Mouse (Mus musculus) heart, postnatal 36 days (tissue): ENCODE measurements around the gene Cdk14. TPM values are rescaled to one million over a fixed set of nuclear protein-coding genes. Genes with fewer than 3 reads are reported as not detected.

Source experiments
- DNase-seq, 2 experiments: peaks; one replicate each; pipeline ENCODE4 v3.0.0; 2021 to 2022
- intact Hi-C: fragments of 180-260 bp; cut with DNase I; formaldehyde crosslinking; loops from one replicate; pipeline ENCODE4 v1.15.1; 2025
- total RNA-seq, 2 experiments: library from RNA; stranded (reverse); gene quantifications; 2 replicates each; pipeline ENCODE4 v1.2.3; 2021

Cdk14 gene
- total RNA-seq, 2 experiments from 2014 or later = 8.6 to 10.6 TPM

DNA sequence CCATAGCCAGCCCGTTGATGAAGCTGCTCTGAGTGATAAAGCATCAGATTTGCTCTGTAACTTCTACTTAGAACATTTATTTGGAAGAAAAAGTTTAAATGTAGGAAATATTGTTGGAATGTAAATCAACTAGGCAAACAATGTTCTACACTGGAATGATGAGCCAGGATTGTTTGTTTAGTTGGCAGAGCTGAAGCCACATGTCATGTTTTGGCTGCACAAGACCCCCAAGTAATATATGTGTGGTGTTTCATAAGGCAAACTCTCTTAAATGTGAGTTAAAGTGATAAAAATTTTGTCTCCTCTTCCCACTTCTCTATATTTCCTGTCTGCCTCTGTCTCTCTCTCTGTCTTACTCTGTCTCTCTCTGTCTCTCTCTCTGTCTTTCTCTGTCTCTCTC lies 291.3 kb downstream of the Cdk14 start:
- DNase-seq = no peak
- intact Hi-C loops = no loop called here

DNA sequence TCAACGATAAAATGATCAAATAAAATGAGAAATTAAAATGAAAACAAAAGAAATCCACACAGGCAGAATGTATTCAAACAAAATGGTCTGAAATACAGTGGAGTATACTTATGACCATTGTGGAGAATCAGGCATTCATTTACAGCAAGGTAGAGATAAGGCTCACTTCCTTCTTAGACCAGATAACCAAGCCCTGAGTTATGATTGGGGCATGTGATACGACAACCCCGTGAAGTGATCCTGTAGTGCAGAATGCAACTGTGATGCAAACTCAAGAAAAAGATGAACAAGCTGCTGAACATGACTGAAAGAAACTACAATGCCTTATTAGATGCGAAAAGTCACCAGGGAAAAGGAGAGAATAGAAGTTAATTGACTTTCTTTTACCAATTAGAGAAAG lies 295.5 kb downstream of the Cdk14 start:
- intact Hi-C loops = no loop called here

DNA sequence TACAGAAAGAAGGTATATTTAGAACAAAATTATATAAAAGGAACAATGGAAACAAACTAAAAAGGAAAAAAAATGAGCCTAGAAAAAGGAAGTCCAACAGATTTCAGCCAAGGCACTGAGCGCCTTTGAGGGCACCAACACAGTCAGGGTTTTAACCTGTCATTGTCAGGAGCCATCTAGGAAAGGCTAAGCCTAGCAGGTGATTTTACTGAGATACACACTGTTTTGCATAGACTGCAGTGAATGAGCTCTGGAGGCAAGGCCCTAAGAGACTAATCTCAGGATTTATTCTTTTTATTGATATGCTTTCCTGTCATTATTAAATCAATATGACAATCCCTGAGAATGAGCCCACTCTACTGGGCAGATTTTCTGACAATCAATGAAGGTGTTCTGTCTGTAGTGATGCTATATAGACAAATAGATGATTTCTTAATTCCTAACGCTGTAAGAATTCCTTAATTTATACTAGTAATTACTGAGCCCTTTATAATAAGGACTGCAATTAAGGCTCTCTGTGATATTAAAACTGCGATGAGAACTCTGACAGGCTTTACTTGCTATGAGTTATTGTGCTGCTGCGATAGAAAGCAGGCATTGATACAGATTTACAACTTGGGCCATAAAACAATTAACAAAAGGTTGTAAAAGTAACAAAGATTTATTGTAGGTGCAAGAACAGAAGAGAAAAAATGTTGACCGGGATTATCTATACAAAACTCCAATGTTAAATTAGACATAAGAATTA lies 303.2 kb downstream of the Cdk14 start:
- intact Hi-C loops = loop anchor here (5.0 kb wide), 1 partner anchor 145 kb away; no protein-coding TSS in a partner anchor
- no peak for DNase-seq

More for the DNA sequence above, 295.5 kb downstream of the Cdk14 start:
- no peak for DNase-seq

DNA sequence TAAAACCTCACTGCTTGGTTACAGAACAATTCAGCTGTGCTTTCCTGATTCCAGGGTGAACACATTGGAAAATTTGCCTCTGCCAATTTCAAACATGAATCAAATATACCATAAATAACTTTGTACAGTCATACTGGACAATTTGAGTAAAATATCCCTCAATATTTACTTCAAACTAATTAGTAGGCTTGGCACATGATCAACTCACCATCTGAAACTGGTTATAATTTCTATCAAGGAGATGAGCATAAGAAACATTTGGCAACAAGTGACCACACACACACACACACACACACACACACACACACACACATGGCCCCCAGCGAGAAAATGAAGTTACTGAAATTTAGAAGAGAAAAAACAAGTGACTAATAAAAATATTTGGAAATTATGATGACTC lies 304.6 kb downstream of the Cdk14 start:
- intact Hi-C loops = loop anchor here (5.0 kb wide), 1 partner anchor 147 kb away; no protein-coding TSS in a partner anchor

DNA sequence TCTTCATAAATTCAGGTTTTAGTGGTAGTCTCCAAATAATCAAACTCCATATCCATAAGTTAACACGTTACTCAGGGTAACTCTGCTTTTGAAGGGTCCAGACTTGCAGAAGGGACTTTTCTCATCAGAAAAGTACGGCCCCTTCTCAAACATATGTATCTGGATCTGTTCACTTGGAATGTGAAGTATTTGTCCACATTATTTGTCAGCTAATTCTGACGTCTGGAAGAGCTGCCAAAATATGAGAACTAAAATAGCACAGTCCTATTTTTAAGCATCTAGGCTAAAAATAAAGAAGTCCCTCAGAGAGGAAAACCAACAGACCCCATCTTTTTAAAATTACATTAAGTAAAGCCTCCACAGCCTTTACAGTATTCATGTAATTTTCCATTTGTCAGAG lies 310.5 kb downstream of the Cdk14 start:
- intact Hi-C loops = no loop called here

More for the DNA sequence above, 304.6 kb downstream of the Cdk14 start:
- no peak for DNase-seq

DNA sequence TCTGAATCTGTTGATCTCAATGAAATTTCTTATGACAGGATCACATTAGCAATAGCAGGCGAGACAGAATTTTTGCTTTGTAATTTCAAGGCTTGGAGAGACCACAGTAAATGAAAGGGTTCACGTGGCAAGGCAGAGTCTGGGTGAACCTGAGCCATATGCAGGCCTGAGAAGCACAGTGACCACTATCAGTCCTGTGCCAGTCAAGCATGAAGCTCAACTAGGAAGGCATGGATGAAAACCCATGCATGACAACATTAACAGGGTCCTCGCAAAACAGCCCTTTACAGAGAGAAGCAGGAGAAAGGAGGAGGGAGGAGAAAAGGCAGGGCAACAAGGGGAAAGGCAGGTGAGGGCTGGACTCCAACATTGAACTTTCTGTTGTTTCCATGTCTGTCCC lies 311.1 kb downstream of the Cdk14 start:
- DNase-seq = no peak
- intact Hi-C loops = no loop called here

More for the DNA sequence above, 310.5 kb downstream of the Cdk14 start:
- DNase-seq = no peak

DNA sequence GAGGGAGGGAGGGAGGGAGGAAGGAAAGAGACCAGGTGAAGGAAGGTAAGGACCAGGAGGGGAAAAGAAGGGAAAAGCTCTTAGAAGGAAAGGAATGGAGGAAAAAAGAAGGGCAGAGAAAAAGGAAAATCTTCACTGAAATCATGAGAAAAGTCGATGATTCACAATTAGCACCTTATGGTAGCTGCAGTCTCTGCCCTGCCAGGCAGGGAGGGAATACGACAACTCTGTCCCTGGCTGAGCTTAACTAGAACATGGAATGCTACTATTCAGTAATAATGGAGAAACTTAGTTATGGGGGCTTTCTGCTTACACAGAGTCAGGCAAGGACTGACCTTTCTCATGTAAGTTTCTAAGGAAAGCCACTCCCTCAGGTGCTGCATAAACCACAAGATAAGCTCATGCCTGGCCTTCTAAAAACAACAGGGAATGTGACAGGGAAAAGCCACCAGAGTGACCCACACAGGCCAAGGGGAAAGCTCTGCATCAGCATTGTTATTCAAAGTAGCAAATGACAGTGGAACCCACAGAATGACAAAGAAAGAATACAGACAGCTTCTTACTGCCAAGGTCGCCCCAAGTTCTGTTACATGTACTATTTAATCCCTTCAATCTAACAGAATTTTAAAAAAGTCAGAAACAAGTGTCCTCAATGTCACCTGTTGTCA lies 323.7 kb downstream of the Cdk14 start:
- no peak for DNase-seq
- intact Hi-C loops = no loop called here

DNA sequence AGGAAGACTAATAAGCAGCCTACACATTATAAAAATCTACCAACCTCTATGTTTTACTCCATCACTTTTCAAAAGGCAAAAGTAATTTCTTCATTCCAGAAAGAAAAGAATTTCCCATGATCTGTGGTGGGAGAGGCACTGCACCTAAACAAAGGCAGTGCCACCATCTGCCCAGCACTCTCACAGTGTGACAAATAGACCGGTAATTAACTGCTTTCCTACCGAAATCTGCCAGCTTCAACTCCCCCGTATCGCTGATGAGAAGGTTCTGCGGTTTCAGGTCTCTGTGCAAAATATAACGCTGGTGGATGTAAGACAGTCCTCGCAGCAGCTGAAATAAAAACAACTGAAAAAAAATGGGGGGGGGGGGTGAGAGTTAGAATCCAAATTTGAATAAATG lies 327.4 kb downstream of the Cdk14 start:
- DNase-seq = no peak
- intact Hi-C loops = no loop called here

DNA sequence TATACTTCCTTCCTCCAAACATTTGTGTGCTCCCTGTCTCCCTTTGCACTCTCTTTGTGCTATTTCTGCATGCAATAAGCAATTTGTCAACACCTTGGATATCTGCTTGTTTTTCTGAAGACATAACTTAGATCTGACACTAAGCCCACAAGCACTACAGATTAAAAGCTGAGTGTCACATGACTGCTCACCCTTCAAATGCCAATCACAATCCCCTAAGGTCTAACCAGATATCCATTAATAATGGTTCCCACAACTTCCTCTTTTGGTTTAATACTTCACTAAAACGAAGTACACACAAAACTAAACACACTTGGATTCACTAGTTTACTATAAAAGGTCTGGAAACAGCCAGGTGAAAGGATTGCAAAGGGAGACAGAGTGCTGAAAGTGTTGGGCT lies 348.6 kb downstream of the Cdk14 start:
- DNase-seq = no peak
- intact Hi-C loops = no loop called here

DNA sequence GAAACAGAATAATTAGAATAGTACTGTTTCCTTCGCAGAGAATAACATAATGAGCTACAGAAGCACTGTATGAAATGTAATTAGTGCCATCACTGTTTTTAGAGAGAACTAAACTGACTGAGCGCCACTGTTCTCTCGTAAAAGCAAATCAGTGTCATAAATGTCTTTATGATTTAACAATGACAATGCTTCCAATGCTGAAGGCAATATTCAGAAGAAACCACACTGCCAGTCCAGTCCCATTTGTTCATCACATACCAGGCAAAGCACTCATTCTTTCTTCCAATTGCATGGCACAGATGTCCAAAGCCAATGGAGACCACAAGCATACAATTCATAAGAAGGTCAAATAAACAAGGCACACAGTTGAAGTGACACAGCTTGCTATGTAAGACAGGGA lies 355.4 kb downstream of the Cdk14 start:
- DNase-seq = no peak
- intact Hi-C loops = no loop called here

DNA sequence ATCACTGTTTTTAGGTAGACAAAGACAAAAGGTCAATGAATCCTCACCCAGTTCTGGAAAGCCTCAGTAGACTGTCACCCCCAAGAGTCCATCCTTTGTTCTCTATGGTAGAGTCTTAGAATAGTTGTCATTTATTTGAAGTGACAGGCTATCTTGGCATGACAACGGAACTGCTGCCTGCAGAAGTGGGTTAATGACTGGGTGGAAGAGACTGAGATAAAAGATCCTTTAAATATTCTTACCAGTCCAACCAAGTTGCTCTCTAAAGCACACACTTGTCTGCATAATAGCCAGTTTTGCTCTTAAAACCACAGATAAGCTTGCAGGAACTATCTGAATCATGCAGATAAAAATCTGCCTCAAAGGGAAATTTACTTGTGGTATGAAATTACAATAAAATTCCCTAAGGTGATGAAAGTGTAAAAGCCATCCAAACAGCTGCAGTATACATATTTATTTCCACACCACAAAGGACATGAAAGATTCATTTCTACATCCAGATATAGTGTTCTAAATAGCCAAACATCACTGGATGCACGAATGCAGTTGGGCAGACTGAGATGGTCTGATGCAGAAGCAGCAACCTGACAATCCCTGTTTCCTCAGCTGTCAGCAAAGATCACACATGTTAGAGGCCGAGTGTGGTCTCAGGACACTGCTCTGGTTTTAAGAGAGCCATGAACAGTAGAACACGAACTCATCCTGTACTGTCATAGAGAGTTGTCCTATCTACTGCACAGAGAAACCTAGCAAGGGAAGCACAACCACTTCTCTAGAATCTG lies 363.8 kb downstream of the Cdk14 start:
- intact Hi-C loops = no loop called here
- DNase-seq = no peak

DNA sequence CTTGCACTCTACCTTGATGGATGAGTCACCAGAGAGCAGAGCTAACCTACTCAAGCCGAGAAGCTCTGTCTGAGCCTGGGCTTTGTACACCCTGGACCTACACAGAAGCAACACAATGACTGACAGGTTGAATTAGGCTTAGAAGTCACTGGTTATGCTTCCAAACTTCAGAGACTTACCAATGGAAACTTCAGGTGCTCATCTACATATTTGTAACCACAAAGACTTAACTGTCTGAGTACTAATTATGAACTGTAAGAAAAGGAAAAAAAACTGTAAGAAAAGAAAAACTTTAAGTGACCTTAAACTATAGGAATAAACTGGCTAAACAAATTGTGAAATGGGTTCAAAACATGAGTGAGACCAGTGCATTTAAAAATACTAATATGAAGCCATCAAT lies 364.6 kb downstream of the Cdk14 start:
- DNase-seq = no peak
- intact Hi-C loops = no loop called here

DNA sequence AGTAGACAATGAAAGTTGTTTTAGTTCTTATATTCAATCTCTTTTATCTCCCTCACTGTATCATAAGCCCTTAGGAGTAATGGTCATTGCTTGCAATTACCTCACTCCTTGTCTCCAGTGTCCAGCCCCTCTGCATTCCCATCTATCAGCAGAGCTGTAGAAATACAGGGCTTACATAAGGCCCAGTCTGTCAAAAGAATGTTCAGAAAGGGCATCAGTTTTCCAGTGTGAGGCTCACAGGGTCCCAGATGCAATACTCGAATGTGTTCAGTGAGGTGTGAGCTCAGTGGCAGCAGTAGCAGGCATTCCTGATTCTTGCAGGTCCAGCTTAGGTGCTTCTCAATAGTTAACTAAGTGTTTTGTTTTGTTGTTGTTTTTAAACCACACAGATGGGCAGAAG lies 365.8 kb downstream of the Cdk14 start:
- intact Hi-C loops = no loop called here

DNA sequence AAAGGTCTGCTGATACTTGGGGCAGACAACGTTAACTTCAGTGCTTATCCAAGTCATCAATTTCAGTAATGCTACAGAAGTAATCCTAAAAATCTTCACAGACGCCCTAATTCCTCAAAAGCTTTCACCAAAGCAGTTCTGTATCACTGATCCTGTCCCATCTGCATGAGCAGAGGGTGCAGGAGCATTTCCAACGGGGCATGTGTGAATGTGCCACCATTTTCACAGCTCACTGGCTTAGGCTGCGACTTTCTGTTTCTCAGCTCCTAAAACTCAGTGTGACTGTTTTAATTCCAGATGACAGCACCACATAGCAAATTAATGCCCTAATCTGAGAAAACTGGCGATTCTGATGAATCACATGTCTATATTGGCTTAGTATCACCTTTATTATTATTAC lies 375.8 kb downstream of the Cdk14 start:
- no peak for DNase-seq
- intact Hi-C loops = no loop called here

More for the DNA sequence above, 365.8 kb downstream of the Cdk14 start:
- DNase-seq = no peak

DNA sequence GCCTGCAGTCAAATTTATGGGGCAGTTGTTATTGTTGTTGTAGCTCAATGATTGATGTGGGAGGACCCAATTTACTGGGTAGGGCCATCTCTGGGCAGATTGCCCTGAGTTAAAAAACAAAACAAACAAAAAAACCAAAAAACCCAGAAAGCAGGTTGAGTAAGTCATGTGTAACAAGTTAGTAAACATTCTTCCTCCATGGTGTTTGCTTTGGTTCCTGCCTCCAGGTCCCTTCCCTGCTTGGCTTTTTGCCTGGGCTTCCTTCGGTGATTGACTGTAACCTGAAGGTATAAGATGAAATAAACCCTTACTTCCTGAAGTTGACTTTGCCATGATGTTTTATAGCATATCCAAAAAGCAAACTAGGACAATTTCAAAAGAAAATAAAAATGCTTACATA lies 377.4 kb downstream of the Cdk14 start:
- DNase-seq = no peak
- intact Hi-C loops = no loop called here

DNA sequence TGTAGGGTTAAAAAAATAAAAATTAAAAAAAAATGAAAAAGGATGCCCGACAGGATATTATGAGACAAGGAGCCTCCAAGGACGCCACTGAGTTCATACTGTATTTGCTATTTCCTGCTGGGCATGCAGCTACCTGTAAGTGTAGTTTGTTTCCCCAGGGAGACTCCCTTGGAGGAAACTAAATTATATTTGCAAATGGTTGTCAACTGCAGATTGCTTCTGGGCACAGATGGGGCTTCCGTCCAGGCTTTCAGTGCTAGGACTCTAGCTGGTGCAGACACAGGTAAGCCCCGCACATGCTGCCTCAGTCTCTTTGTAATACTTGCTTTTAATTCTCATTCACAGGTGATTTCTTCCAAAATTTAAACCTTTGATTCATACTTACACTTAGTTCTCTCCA lies 378.6 kb downstream of the Cdk14 start:
- DNase-seq = no peak
- intact Hi-C loops = no loop called here

DNA sequence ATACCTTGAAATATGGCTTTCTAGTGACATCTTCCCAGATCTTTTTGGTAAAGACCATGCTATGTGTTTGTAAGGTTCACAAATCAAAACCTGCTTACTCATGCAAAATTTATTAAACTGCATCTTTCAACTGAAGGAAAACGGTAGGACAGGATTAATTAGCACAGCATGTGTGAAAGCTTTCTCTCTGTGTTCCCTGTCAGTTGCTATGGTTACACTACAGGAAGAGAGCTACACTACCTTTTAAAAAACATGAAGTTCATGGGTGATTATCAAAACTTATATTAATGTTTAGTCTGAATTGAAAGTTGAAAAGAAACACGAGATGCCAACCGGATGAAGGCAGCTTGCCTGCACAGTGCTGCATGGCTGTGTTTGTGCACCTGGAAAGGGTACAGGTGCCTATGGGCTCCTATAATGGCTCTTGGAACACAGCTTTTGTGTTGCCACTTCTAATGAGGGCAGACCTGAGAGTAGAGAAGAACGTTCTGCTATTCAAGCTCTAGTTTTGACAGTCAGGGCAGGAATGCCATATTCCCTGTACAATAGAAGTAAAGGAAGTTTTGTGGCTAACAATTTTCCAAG lies 380.3 kb downstream of the Cdk14 start:
- intact Hi-C loops = no loop called here

DNA sequence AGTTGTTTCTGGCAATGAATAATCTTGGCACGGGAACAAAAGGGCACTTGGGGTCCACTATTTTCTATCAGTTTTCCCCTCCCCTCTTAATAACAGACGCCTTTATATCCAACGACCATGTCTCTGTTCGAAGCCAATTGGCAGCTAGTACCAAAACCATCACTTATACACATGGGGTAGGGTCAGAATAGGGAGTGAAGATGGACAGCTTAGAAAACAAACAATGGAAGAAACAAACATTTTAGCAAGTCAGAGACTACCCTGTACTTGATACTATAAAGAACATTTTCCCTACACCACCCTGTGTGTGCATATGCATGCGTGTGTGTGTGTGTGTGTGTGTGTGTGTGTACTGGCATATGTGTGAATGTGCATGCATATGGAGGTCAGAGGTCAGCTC lies 386.7 kb downstream of the Cdk14 start:
- DNase-seq = no peak
- intact Hi-C loops = no loop called here

More for the DNA sequence above, 380.3 kb downstream of the Cdk14 start:
- no peak for DNase-seq

DNA sequence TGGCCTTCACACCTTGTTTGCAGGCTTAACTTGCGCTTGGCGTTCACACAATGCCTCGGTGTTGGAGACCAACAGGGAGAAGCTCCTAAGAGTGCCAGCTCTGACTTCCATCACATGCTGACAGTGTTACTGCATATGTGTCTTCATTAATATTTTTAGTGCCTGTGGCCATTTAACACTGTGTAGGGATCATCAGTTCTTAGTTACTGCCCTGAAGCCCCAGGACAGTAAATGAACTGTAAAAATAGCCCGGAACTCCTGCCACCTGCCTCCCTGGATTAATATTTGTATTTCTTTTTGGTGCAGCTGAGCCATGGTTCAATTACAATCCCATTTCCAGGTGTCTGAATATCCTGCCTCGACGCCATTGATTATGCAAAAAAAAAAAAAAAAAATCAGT lies 387.3 kb downstream of the Cdk14 start:
- intact Hi-C loops = no loop called here
- DNase-seq = no peak

DNA sequence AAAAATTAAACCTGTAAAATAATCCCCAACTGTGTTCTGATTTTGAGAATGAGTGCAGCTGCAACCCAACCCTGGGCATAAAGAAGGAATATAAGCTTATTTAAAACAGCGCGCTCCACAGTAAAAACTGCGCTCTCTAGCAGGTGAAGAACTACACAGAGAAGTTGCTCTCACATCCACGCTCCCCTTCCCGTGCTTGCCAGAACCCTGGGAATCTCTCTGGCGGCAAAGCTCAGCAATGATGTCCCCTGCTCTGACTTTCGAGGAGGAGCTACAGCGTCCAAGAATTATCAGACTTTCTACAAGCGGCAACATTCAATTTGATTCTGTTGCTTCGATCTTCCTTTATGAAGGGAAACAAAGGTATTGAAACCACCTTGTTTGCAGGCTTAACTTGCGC lies 387.7 kb downstream of the Cdk14 start:
- no peak for DNase-seq
- intact Hi-C loops = no loop called here

DNA sequence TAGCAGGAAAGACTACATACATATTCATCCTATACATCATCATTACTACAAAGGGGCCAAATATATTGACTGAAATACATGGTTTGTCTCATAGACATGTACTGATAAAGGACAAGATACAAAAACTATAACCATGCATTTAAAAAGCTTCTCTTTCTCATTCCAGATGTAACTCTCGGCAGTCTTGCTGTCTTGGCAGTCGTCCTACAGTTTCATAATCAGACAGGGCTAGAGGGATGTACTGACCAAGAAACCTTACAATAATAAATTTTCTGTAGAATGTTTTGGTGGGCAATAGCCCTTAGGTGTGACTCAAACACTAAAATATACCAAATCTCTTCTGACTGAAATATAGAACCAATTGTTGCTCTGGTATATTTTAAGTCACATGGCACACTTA lies 389.7 kb downstream of the Cdk14 start:
- intact Hi-C loops = no loop called here
- DNase-seq = no peak
